ENCODE assay signal across 1 mouse cellular context in the genomic region with DNA sequence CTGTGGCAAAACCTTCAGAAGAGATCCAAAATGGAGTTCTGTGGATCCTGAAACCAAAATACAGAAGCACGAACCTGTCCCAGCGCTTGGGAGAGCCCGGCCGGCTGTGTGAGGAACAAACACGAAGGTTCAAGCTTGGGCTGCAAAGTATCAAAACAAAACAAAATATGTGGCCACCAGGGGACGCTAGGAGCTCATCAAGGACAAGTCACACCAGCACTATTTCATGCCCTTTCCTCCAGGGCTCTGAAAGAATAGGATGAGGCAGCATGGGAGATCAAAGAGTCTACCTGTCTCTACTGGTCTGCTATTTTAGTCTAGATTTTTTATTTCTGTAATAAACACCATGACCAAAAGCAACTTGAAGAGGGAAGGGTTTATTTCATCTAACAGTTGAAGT.
TF ChIP-seq lines count a peak whose summit lies in the region.

No protein-coding gene starts in this region.

TF ChIP-seq in CH12.LX, 34 proteins besides CTCF, POLR2A, EP300 and RAD21 (continued from another document):
- TF ChIP-seq CHD1 (IDR thresholded peaks at IDR 0.05; ENCODE audit: low read depth, low read length), result no peak
- no peak for TF ChIP-seq E2F4 (IDR thresholded peaks at IDR 0.05; ENCODE audit: insufficient replicate concordance, low read depth, low read length)
- TF ChIP-seq POLR2AphosphoS2 (IDR thresholded peaks at IDR 0.05; ENCODE audit: low read depth, low read length), result no peak
- TF ChIP-seq MXI1 (IDR thresholded peaks at IDR 0.05; ENCODE audit: low read depth, low read length), result no peak
TF ChIP-seq in CH12.LX: peak in this region for 3.
